Mouse (Mus musculus): ENCODE measurements at regions not wholly inside any gene's neighbourhood (a gene's known extent, or its start where the extent isn't known, plus 50 kb on each side); places are given as distances from the start of the nearest gene placed in this dataset.

DNA sequence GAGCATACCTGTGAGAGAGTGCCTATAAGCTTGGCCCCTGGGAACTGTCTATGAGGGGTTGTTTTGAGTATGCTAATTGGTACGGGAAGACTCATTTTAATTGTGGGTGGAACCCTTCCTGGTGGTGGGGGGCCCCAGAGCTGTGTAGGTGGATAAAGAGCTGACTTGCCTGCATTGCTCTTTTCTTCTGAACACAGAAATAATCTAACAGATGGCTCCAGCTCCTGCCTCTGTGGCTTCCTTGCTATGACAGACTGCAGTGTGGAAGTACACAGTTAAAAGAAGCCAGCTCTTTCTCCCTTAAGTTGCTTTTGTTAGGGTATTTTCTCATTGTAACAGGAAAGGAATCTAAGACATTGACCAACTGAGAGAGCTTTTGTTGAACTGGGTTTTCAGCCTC, 254.1 kb upstream of the Stt3b start:
- H3K9ac ChIP-seq, result no peak overlapping the region
- WGBS, result 83% methylated on average over 1 of the region's 1 CpGs

GRCm38 (mm10) chr9:115568693-115569334, 258.6 kb upstream of the Stt3b start:
- no peaks in the 10 kb centered on the region for H3K9me3 ChIP-seq
- ATAC-seq (ENCODE audit: low FRiP score), result no peak
- no peaks in the 10 kb centered on the region for H3K27me3 ChIP-seq
- H3K4me1 ChIP-seq (replicated peaks), result 0 out of 2 replicates have a peak, but pooled peaks cover 4% of the 10 kb centered on the region
- H3K4me3 ChIP-seq, result no peak overlapping the region
- 80% methylated on average over 7 of the region's 7 CpGs for WGBS
- no peak overlapping the region for H3K9ac ChIP-seq
- no peak overlapping the region for H3K4me2 ChIP-seq
- no peak overlapping the region for H3K27ac ChIP-seq
- H3K36me3 ChIP-seq, result no peaks in the 10 kb centered on the region

More for the DNA sequence above, 254.1 kb upstream of the Stt3b start:
- Histone ChIP-seq H3K4me2 (no peak overlapping the region), H3K4me3 (no peak overlapping the region), H3K36me3 (no peaks in the 10 kb centered on the region), H3K9me3 (no peaks in the 10 kb centered on the region), H3K4me1 (replicated peaks) (peaks cover 8% of the 10 kb centered on the region; the same call in 1 of the 2 replicates), H3K27me3 (no peaks in the 10 kb centered on the region), H3K27ac (no peak overlapping the region)
- no peak for ATAC-seq (ENCODE audit: low FRiP score)

- Histone ChIP-seq H3K4me3 (no peak overlapping the region), H3K27me3 (no peaks in the 10 kb centered on the region), H3K4me1 (replicated peaks) (no peaks in the 10 kb centered on the region), H3K36me3 (no peaks in the 10 kb centered on the region), H3K9ac (no peak overlapping the region), H3K9me3 (no peaks in the 10 kb centered on the region), H3K27ac (no peak overlapping the region), H3K4me2 (no peak overlapping the region)
- 84% methylated on average over 4 of the region's 4 CpGs for WGBS
- no peak for ATAC-seq (ENCODE audit: low FRiP score)
Measured at GRCm38 (mm10) chr9:115570998-115571397, 260.8 kb upstream of the Stt3b start.

- Histone ChIP-seq H3K9me3 (peaks cover 8% of the 10 kb centered on the region; the same call in 1 of the 2 replicates), H3K4me1 (replicated peaks) (no peaks in the 10 kb centered on the region), H3K27ac (no peak overlapping the region), H3K27me3 (no peaks in the 10 kb centered on the region), H3K36me3 (no peaks in the 10 kb centered on the region), H3K4me3 (no peak overlapping the region), H3K4me2 (no peak overlapping the region), H3K9ac (no peak overlapping the region)
- WGBS, result 93% methylated on average over 3 of the region's 3 CpGs
- no peak for ATAC-seq (ENCODE audit: low FRiP score)
Measured at GRCm38 (mm10) chr9:115581116-115581515, 270.9 kb upstream of the Stt3b start.

GRCm38 (mm10) chr9:115583548-115583947, 273.3 kb upstream of the Stt3b start:
- Histone ChIP-seq H3K27me3 (no peaks in the 10 kb centered on the region), H3K36me3 (no peaks in the 10 kb centered on the region), H3K9ac (no peak overlapping the region), H3K4me1 (replicated peaks) (no peaks in the 10 kb centered on the region), H3K4me2 (no peak overlapping the region), H3K27ac (no peak overlapping the region), H3K4me3 (no peak overlapping the region), H3K9me3 (0 out of 2 replicates have a peak, but pooled peaks cover 4% of the 10 kb centered on the region)
- ATAC-seq (ENCODE audit: low FRiP score), result no peak
- WGBS, result 94% methylated on average over 11 of the region's 11 CpGs

DNA sequence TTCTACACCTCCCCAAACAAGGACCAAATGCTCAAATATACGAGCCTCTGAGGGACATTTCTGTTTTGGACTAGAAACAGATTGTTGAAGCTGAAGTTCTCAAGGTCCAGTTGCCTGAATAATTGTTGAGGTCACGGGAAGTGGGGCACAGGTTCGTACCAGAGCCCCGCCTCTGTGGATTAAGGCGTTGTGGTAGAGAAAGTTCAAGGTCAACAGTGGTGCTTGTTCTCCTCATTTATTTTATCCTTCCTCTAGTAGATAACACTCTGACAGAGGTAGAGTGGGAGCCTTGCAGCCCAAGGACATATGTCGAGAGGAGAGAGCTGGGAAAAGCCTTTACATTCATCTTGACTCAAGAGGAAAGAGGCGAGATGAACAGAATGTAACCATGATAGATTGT, 274.7 kb upstream of the Stt3b start:
- 83% methylated on average over 7 of the region's 7 CpGs for WGBS
- no peak overlapping the region for H3K4me3 ChIP-seq
- H3K4me1 ChIP-seq (replicated peaks), result no peaks in the 10 kb centered on the region
- no peak overlapping the region for H3K9ac ChIP-seq
- H3K36me3 ChIP-seq, result no peaks in the 10 kb centered on the region
- H3K4me2 ChIP-seq, result no peak overlapping the region
- H3K9me3 ChIP-seq, result 0 out of 2 replicates have a peak, but pooled peaks cover 4% of the 10 kb centered on the region
- no peak overlapping the region for H3K27ac ChIP-seq
- no peak for ATAC-seq (ENCODE audit: low FRiP score)
- H3K27me3 ChIP-seq, result no peaks in the 10 kb centered on the region

DNA sequence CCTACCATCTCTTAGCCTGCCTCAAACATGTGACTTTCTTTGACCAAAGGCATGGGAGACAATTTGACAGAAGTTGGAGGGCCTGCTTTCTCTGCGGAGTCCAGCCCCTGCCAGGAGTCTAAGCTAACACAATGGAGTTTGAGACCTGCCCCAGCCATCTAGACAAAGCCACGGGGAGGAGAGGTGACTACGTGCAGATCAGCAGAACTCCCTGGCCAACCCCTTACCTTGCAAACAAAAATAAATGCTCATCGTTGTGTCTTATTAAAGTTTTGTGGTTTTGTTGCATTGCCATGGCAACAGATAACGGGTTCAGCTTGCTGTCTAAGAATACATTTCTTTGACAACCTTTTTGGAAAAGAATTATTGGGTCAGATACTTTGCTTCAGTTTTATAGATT, 282.2 kb upstream of the Stt3b start:
- Histone ChIP-seq H3K4me1 (replicated peaks) (0 out of 2 replicates have a peak, but pooled peaks cover 2% of the 10 kb centered on the region), H3K27me3 (no peaks in the 10 kb centered on the region), H3K4me3 (no peak overlapping the region), H3K9ac (no peak overlapping the region), H3K4me2 (no peak overlapping the region), H3K27ac (no peak overlapping the region), H3K36me3 (no peaks in the 10 kb centered on the region), H3K9me3 (0 out of 2 replicates have a peak, but pooled peaks cover 4% of the 10 kb centered on the region)
- 69% methylated on average over 5 of the region's 5 CpGs for WGBS
- no peak for ATAC-seq (ENCODE audit: low FRiP score)

DNA sequence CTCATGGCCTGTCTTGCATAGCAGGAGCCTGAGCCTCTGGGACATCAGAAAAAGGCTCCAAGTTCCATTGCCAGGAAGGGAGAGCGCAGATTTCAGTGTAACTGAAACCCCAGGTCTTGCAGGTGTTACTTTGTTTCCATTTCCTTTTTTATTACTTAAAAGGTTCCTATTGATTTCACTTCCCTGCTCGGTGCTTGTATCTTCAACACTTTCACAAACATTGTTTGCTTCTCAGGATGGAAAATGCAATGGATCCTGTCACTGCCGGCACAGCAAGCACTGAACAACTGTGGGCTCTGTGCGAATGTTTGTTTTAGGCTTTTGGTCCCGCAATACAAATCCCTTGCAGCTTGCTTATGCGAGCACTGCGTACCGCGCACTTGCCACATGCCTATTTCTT, 290.0 kb upstream of the Stt3b start:
- WGBS, result 86% methylated on average over 9 of the region's 9 CpGs
- ATAC-seq (ENCODE audit: low FRiP score), result no peak
- Histone ChIP-seq H3K27ac (no peak overlapping the region), H3K9me3 (no peaks in the 10 kb centered on the region), H3K27me3 (no peaks in the 10 kb centered on the region), H3K4me3 (no peak overlapping the region), H3K4me2 (no peak overlapping the region), H3K4me1 (replicated peaks) (peaks cover 12% of the 10 kb centered on the region), H3K9ac (no peak overlapping the region), H3K36me3 (no peaks in the 10 kb centered on the region)

GRCm38 (mm10) chr9:115600826-115601225, 290.6 kb upstream of the Stt3b start:
- H3K4me3 ChIP-seq, result no peak overlapping the region
- WGBS, result 84% methylated on average over 2 of the region's 2 CpGs
- no peak overlapping the region for H3K9ac ChIP-seq
- H3K27me3 ChIP-seq, result no peaks in the 10 kb centered on the region
- H3K36me3 ChIP-seq, result no peaks in the 10 kb centered on the region
- H3K27ac ChIP-seq, result no peak overlapping the region
- peaks cover 16% of the 10 kb centered on the region for H3K4me1 ChIP-seq (replicated peaks)
- H3K4me2 ChIP-seq, result no peak overlapping the region
- ATAC-seq (ENCODE audit: low FRiP score), result no peak
- H3K9me3 ChIP-seq, result no peaks in the 10 kb centered on the region

- Histone ChIP-seq H3K9me3 (no peaks in the 10 kb centered on the region), H3K36me3 (no peaks in the 10 kb centered on the region), H3K4me2 (no peak overlapping the region), H3K27me3 (no peaks in the 10 kb centered on the region), H3K9ac (no peak overlapping the region), H3K4me3 (no peak overlapping the region), H3K4me1 (replicated peaks) (peaks cover 16% of the 10 kb centered on the region), H3K27ac (no peak overlapping the region)
- WGBS, result 91% methylated on average over 7 of the region's 7 CpGs
- ATAC-seq (ENCODE audit: low FRiP score), result no peak
Measured at GRCm38 (mm10) chr9:115602772-115603171, 292.6 kb upstream of the Stt3b start.

- H3K9me3 ChIP-seq, result no peaks in the 10 kb centered on the region
- H3K27me3 ChIP-seq, result no peaks in the 10 kb centered on the region
- peak; percentile 92 for ATAC-seq (ENCODE audit: low FRiP score)
- H3K4me2 ChIP-seq, result no peak overlapping the region
- no peak overlapping the region for H3K4me3 ChIP-seq
- peaks cover 16% of the 10 kb centered on the region for H3K4me1 ChIP-seq (replicated peaks)
- WGBS, result 32% methylated on average over 3 of the region's 3 CpGs
- no peak overlapping the region for H3K9ac ChIP-seq
- H3K27ac ChIP-seq, result peak overlapping the region; percentile 85
- no peaks in the 10 kb centered on the region for H3K36me3 ChIP-seq
Measured at GRCm38 (mm10) chr9:115604450-115604849, 294.2 kb upstream of the Stt3b start.

- Histone ChIP-seq H3K9ac (no peak overlapping the region), H3K36me3 (no peaks in the 10 kb centered on the region), H3K27ac (peak overlapping the region; percentile 85), H3K27me3 (no peaks in the 10 kb centered on the region), H3K9me3 (no peaks in the 10 kb centered on the region), H3K4me2 (peak overlapping the region; percentile 6; the same call in 1 of the 2 replicates), H3K4me3 (no peak overlapping the region), H3K4me1 (replicated peaks) (peaks cover 16% of the 10 kb centered on the region)
- 51% methylated on average over 14 of the region's 14 CpGs for WGBS
- peak; percentile 59 for ATAC-seq (ENCODE audit: low FRiP score)
Measured at GRCm38 (mm10) chr9:115604968-115605682, 294.9 kb upstream of the Stt3b start.

DNA sequence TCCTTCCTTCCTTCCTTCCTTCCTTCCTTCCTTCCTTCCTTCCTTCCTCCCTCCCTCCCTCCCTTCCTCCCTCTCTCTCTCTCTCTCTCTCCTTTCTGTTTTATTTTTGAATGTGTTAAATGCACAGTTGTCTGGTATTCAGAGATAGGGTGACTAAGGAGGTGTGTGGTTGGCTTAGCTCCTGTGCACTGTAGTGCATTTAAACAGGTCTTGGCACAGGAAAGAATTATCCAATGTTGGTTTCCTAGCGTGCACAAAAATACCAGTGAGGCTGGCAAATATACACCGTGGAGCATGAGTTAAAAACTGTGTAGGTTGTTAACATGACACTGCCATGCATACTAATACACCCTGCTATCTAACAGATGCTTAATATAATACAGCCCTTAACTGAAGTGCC, 297.7 kb upstream of the Stt3b start:
- Histone ChIP-seq H3K9me3 (no peaks in the 10 kb centered on the region), H3K9ac (no peak overlapping the region), H3K4me2 (no peak overlapping the region), H3K27ac (no peak overlapping the region), H3K27me3 (no peaks in the 10 kb centered on the region), H3K4me3 (no peak overlapping the region), H3K36me3 (no peaks in the 10 kb centered on the region), H3K4me1 (replicated peaks) (peaks cover 16% of the 10 kb centered on the region)
- WGBS, result 75% methylated on average over 2 of the region's 2 CpGs
- ATAC-seq (ENCODE audit: low FRiP score), result no peak
